Mouse (Mus musculus) hindbrain, postnatal 0 days (tissue): ENCODE measurements at regions not wholly inside any gene's neighbourhood (a gene's known extent, or its start where the extent isn't known, plus 50 kb on each side); places are given as distances from the start of the nearest gene placed in this dataset.

ENCODE experiments used
- ATAC-seq: fragments of 200-750 bp; cut with Nextera tagmentation; 2 replicates; pipeline ENCODE4 v1.8.0; 2017; ENCODE audit warnings: mild to moderate bottlenecking, moderate TSS enrichment, moderate library complexity
- DNase-seq: peaks from one replicate; pipeline ENCODE4 v3.0.0-alpha.2; 2015; ENCODE audit warnings: low spot score
- H3K27ac ChIP-seq: fragments of 300-500 bp; sonication (generic); 2 replicates; pipeline ENCODE4 v1.5.1; 2014; ENCODE audit warnings: mild to moderate bottlenecking
- H3K27me3 ChIP-seq: fragments of 300-500 bp; sonication (generic); 2 replicates; pipeline ENCODE4 v1.6.1; 2014; ENCODE audit warnings: low read length, mixed read lengths; ENCODE audit not compliant: insufficient read depth
- H3K36me3 ChIP-seq: fragments of 300-500 bp; sonication (generic); 2 replicates; pipeline ENCODE4 v1.6.1; 2014; ENCODE audit warnings: low read length, mixed read lengths; ENCODE audit not compliant: insufficient read depth
- H3K4me1 ChIP-seq: fragments of 300-500 bp; sonication (generic); 2 replicates; pipeline ENCODE4 v1.6.1; 2014; ENCODE audit warnings: antibody characterized with exemption, low read length, mixed read lengths; ENCODE audit not compliant: insufficient read depth
- H3K4me2 ChIP-seq: fragments of 300-500 bp; sonication (generic); 2 replicates; pipeline ENCODE4 v1.6.1; 2014; ENCODE audit warnings: low read depth, mild to moderate bottlenecking, low read length, moderate library complexity, mixed read lengths
- H3K4me3 ChIP-seq: fragments of 300-500 bp; sonication (generic); 2 replicates; pipeline ENCODE4 v1.5.1; 2014; ENCODE audit warnings: low read length
- H3K9ac ChIP-seq: fragments of 300-500 bp; sonication (generic); replicated peaks from 2 replicates; pipeline ENCODE4 v1.6.1; 2014; ENCODE audit warnings: mild to moderate bottlenecking, low read length, moderate library complexity, mixed read lengths
- H3K9me3 ChIP-seq: fragments of 300-500 bp; sonication (generic); 2 replicates; pipeline ENCODE4 v1.6.1; 2016; ENCODE audit warnings: low read length, mixed read lengths
- CTCF ChIP-seq: IDR thresholded peaks from 2 replicates; pipeline ENCODE4 v1.5.1; 2016; ENCODE audit warnings: antibody characterized with exemption, control low read depth, low read depth
- WGBS: fragments of 180-500 bp; shearing (Covaris S2); extraction: QIAGEN DNeasy Blood & Tissue Kit; methylation state at CpG from one replicate; pipeline ENCODE4 v1.1.7; 2014; 5-methylcytosine and 5-hydroxymethylcytosine counted together

GRCm38 (mm10) chr5:75282617-75283016 is 130.5 kb downstream of the Pdgfra start:
- DNase-seq (no peak), ATAC-seq (no peak)
- H3K36me3 ChIP-seq, result no peaks in the 10 kb centered on the region
- WGBS, result 69% methylated on average over 4 of the region's 4 CpGs
- H3K4me2 ChIP-seq, result no peak overlapping the region
- no peaks in the 10 kb centered on the region for H3K27me3 ChIP-seq
- TF ChIP-seq CTCF, result no peak
- H3K27ac ChIP-seq, result no peak overlapping the region
- H3K9me3 ChIP-seq, result no peaks in the 10 kb centered on the region
- no peaks in the 10 kb centered on the region for H3K4me1 ChIP-seq
- H3K9ac ChIP-seq, result no peak overlapping the region
- no peak overlapping the region for H3K4me3 ChIP-seq

GRCm38 (mm10) chr5:75283841-75284240 is 131.7 kb downstream of the Pdgfra start:
- no peaks in the 10 kb centered on the region for H3K9me3 ChIP-seq
- no peak overlapping the region for H3K9ac ChIP-seq
- H3K4me3 ChIP-seq, result no peak overlapping the region
- no peaks in the 10 kb centered on the region for H3K27me3 ChIP-seq
- no peak overlapping the region for H3K4me2 ChIP-seq
- no peaks in the 10 kb centered on the region for H3K4me1 ChIP-seq
- no peak overlapping the region for H3K27ac ChIP-seq
- no peak for TF ChIP-seq CTCF
- WGBS, result 74% methylated on average over 5 of the region's 5 CpGs
- H3K36me3 ChIP-seq, result no peaks in the 10 kb centered on the region
- no peak for ATAC-seq
- no peak for DNase-seq

GRCm38 (mm10) chr5:75285950-75286349 is 133.9 kb downstream of the Pdgfra start:
- no peak overlapping the region for H3K9ac ChIP-seq
- no peak overlapping the region for H3K27ac ChIP-seq
- H3K4me3 ChIP-seq, result no peak overlapping the region
- no peak for ATAC-seq
- TF ChIP-seq CTCF, result no peak
- 72% methylated on average over 10 of the region's 10 CpGs for WGBS
- H3K9me3 ChIP-seq, result no peaks in the 10 kb centered on the region
- H3K36me3 ChIP-seq, result no peaks in the 10 kb centered on the region
- no peaks in the 10 kb centered on the region for H3K27me3 ChIP-seq
- no peaks in the 10 kb centered on the region for H3K4me1 ChIP-seq
- no peak overlapping the region for H3K4me2 ChIP-seq
- no peak for DNase-seq

GRCm38 (mm10) chr5:75295676-75296075 is 143.6 kb downstream of the Pdgfra start:
- H3K27ac ChIP-seq, result peak overlapping the region; percentile 15; the same call in 1 of the 2 replicates
- WGBS, result 47% methylated on average over 2 of the region's 2 CpGs
- no peak overlapping the region for H3K9ac ChIP-seq
- ATAC-seq (peak; percentile 35; the same call in 1 of the 2 replicates), DNase-seq (peak; percentile 62)
- no peak overlapping the region for H3K4me3 ChIP-seq
- H3K27me3 ChIP-seq, result no peaks in the 10 kb centered on the region
- H3K4me1 ChIP-seq, result 0 out of 2 replicates have a peak, but pooled peaks cover 5% of the 10 kb centered on the region
- no peak for TF ChIP-seq CTCF
- H3K4me2 ChIP-seq, result no peak overlapping the region
- H3K9me3 ChIP-seq, result no peaks in the 10 kb centered on the region
- no peaks in the 10 kb centered on the region for H3K36me3 ChIP-seq

GRCm38 (mm10) chr5:75312897-75313296 is 160.8 kb downstream of the Pdgfra start:
- Histone ChIP-seq H3K9me3 (no peaks in the 10 kb centered on the region), H3K9ac (no peak overlapping the region), H3K4me1 (no peaks in the 10 kb centered on the region), H3K4me2 (no peak overlapping the region), H3K27ac (no peak overlapping the region), H3K36me3 (no peaks in the 10 kb centered on the region), H3K27me3 (no peaks in the 10 kb centered on the region), H3K4me3 (no peak overlapping the region)
- 91% methylated on average over 1 of the region's 1 CpGs for WGBS
- ATAC-seq, result no peak
- no peak for DNase-seq
- TF ChIP-seq CTCF, result no peak

- TF ChIP-seq CTCF, result no peak
- no peak overlapping the region for H3K4me3 ChIP-seq
- WGBS, result 63% methylated on average over 1 of the region's 1 CpGs
Measured at GRCm38 (mm10) chr5:75315956-75316355, 163.9 kb downstream of the Pdgfra start.

GRCm38 (mm10) chr5:75320536-75320935 is 168.4 kb downstream of the Pdgfra start:
- Histone ChIP-seq H3K4me2 (no peak overlapping the region), H3K9me3 (no peaks in the 10 kb centered on the region), H3K36me3 (no peaks in the 10 kb centered on the region), H3K4me3 (no peak overlapping the region), H3K27me3 (no peaks in the 10 kb centered on the region), H3K27ac (no peak overlapping the region), H3K4me1 (no peaks in the 10 kb centered on the region), H3K9ac (no peak overlapping the region)
- no peak for DNase-seq
- ATAC-seq, result no peak
- 89% methylated on average over 2 of the region's 2 CpGs for WGBS
- TF ChIP-seq CTCF, result no peak

More at GRCm38 (mm10) chr5:75315956-75316355, 163.9 kb downstream of the Pdgfra start:
- no peaks in the 10 kb centered on the region for H3K4me1 ChIP-seq
- H3K9me3 ChIP-seq, result no peaks in the 10 kb centered on the region
- 0 out of 2 replicates have a peak overlapping the region, but pooled peaks have one; percentile 8 for H3K4me2 ChIP-seq
- H3K27me3 ChIP-seq, result no peaks in the 10 kb centered on the region
- DNase-seq, result no peak
- H3K27ac ChIP-seq, result no peak overlapping the region
- H3K9ac ChIP-seq, result no peak overlapping the region
- ATAC-seq, result no peak
- H3K36me3 ChIP-seq, result no peaks in the 10 kb centered on the region
